Mouse (Mus musculus): ENCODE data around the gene Golga2.

Golga2 gene

GRCm38 (mm10) chr2:32343351-32343671 is 56.1 kb downstream of the Golga2 start:
- no peak for DNase-seq (ENCODE audit: low spot score in 2 of 2)

- no peak for DNase-seq (ENCODE audit: low spot score in 2 of 2)
Observed at GRCm38 (mm10) chr2:32344056-32344455, 56.9 kb downstream of the Golga2 start.

GRCm38 (mm10) chr2:32344598-32345321 is 57.6 kb downstream of the Golga2 start:
- no peak for DNase-seq (ENCODE audit: low spot score in 2 of 2)

DNA sequence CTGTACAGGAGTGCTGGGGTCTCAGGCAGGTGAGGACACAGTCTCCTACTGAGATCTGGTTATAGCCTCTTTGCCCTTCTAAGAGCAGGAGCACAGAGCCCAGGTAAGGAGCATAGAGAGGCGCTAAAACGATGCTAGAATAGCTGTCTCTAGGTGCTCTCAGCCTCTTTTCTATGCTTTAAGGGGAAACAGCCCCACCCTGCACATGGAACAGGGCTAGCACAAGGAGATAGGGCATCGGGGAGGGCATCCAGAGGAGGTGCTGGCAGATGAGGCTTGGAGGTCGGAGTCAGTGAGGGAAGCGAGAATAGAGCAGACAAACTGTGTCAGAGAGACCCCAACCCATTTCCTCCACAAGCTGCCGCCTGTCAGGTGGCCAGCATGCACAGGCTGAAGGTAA is 59.8 kb downstream of the Golga2 start:
- DNase-seq (ENCODE audit: low spot score in 2 of 2), result no peak

- DNase-seq (ENCODE audit: low spot score in 2 of 2), result no peak
Observed at GRCm38 (mm10) chr2:32348311-32348710, 61.1 kb downstream of the Golga2 start.

GRCm38 (mm10) chr2:32349625-32350255 is 62.6 kb downstream of the Golga2 start:
- DNase-seq (ENCODE audit: low spot score in 2 of 2), result no peak

GRCm38 (mm10) chr2:32350471-32351051 is 63.4 kb downstream of the Golga2 start:
- no peak for DNase-seq (ENCODE audit: low spot score in 2 of 2)

GRCm38 (mm10) chr2:32351471-32351961 is 64.3 kb downstream of the Golga2 start:
- no peak for DNase-seq (ENCODE audit: low spot score in 2 of 2)

DNA sequence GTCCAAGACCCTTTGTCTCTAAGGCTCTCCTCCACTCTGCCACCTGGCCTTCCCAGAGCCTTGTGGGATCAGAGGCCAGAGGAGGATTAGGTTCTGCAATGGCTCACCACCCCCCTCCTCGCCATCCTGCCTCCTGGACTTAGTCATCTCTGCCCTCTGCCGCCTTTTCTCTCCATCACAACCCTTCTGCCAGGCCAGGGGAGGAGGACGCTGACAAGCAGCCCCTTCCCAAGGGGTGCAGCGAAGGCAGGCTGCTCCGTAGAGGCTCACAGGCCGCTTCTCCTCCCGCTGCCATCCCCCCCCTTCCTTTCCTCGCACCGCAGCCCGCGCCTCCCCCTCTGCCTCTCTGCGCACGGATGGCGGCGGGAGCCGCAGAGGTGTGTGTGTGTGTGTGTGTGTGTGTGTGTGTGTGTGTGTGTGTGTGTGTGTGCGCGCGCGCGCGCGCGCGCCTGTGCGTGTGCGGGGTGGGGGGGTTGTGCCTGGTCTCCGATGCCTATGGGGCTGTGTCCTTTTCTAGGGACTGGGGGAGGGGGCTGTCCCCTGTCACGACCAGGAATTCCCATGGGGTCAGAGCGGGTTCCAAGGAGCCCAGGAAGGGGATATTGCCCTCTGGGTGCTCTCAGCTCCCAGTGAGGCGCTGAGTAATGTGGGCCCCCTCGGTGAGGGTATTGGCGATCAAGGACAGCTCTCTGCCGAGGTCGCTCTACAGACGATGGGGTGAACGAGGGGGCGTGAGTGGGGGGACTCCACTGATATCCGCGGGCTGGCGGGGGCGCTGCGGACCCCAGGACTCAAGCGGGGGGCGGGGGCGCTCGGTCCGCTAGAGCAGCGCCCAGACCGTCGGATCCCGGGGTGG is 65.2 kb downstream of the Golga2 start, which contains the start of gene Ciz1:
Ciz1 (plus strand) TSS at position 177 of the 856 bp plus-strand sequence.
- DNase-seq (ENCODE audit: low spot score in 2 of 2), result no peak

- DNase-seq (ENCODE audit: low spot score in 2 of 2), result peak; percentile 89 to 92
Observed at GRCm38 (mm10) chr2:32353007-32353542, 65.9 kb downstream of the Golga2 start, which contains the start of gene Dnm1. TSS of gene Dnm1 (minus strand) at chr2:32353338.

- DNase-seq (ENCODE audit: low spot score in 2 of 2), result no peak
Observed at GRCm38 (mm10) chr2:32353836-32354235, 66.7 kb downstream of the Golga2 start.

DNA sequence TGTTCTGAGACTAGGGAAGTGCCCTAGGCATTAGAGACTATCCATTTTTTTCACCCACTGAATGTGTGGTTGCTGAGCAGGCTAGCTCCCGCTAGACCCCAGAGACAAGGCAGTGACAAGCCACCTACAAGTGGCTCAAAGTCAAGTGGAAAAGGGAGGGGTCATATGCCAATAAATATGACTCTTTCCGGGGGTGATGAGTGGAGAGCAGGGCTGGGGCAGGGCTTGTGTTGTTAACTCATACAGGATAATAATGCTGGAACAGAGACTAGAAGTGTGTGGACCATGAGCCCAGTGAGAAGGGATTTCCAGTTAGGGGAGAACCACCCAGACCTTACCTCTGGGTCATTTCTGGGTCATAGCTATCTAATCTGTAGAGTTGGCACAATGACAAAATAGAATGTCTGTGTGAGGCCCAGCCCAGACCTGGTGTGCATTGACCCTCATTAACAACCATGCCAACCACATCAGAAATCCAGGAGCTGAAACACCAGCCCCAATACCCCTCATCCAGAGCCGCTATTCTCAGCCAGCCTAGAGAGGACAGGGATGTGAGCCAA is 67.2 kb downstream of the Golga2 start:
- DNase-seq (ENCODE audit: low spot score in 2 of 2), result no peak

DNA sequence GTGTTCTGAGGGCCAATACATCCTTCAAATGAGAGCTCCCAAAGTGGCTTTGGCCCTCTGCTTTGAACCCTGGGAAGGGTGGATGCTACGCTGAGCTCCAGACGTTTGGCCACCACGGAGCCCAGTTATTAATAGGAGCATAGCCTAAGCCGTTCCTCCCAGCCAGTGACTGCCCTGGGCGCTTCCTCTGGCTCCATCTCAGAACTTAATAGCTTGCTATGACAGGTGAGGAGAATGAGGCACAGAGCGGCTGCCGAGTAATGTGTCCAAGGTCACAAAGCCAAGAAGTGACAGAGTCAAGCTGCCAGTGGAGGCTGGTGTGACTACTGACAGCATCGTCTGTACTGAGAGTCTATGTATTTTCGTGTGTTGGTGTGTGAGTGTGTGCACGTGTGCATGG is 69.0 kb downstream of the Golga2 start:
- no peak for DNase-seq (ENCODE audit: low spot score in 2 of 2)
